Mouse (Mus musculus): ENCODE data around the gene Akr1a1. TPM values are rescaled to one million over a fixed set of nuclear protein-coding genes. Genes with fewer than 3 reads are reported as not detected.
"Not testable (repeated sequence)": the region's sequence is repeated elsewhere in the genome, so short reads cannot be mapped to it uniquely, and the experiment has no call there.

The Akr1a1 gene
- polyA plus RNA-seq, 1 experiment from 2014 or later = 634 TPM

DNA sequence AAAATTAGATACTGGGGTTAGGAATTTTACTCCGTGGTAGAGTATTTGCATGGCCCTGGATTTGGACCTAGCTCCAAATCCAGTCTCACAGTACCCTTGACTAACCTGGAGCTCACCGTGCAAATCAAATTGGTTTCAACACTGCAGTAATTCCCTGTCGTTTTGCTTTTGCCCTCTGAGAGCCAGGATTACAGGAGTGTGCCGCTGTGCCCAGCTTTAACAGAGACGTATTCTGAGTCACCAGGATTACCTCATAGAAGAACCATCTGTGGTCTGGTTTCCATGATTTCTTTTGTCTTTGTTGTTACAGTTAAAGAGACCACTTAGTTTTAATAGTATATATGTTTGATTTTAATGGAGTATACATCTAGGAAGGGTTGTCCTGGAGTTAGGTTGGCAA is 27.7 kb upstream of the Akr1a1 start:
- 74% methylated on average over 5 of the region's 5 CpGs for WGBS
- H3K27me3 ChIP-seq = no peaks in the 10 kb centered on the region

DNA sequence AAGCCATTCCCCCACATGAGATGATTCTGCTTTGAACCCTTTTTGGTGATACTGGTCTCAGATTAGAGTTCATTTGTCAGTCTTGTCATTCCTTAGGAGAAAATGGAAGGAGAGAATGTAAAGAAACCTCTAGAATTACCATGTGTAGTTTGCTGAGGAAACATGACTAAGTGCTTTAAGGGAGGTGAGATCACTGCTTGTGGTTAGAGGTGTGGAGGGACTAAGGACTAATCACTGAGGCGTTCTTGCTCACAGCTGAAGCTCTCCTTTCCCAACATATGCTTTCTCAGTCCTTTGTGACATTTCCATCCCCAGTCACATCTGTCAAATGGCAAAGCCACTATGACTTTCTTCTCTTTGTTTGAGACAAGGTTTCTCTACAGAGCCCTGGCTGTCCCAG is 26.3 kb upstream of the Akr1a1 start:
- no peaks in the 10 kb centered on the region for H3K9me3 ChIP-seq
- no peak overlapping the region for H3K9ac ChIP-seq (replicated peaks)
- WGBS = 68% methylated on average over 1 of the region's 1 CpGs
- H3K27me3 ChIP-seq = no peaks in the 10 kb centered on the region
- no peaks in the 10 kb centered on the region for H3K4me1 ChIP-seq (replicated peaks)
- no peak overlapping the region for H3K27ac ChIP-seq
- no peaks in the 10 kb centered on the region for H3K36me3 ChIP-seq
- H3K4me2 ChIP-seq = no peak overlapping the region
- ATAC-seq (ENCODE audit: insufficient number of reproducible peaks, insufficient read depth, low FRiP score, low TSS enrichment, low read depth) = no peak
- no peak overlapping the region for H3K4me3 ChIP-seq (replicated peaks)

More for the DNA sequence above, 27.7 kb upstream of the Akr1a1 start:
- H3K36me3 ChIP-seq = no peaks in the 10 kb centered on the region
- H3K4me3 ChIP-seq (replicated peaks) = no peak overlapping the region
- H3K4me1 ChIP-seq (replicated peaks) = no peaks in the 10 kb centered on the region
- H3K4me2 ChIP-seq = no peak overlapping the region
- H3K9me3 ChIP-seq = no peaks in the 10 kb centered on the region
- no peak overlapping the region for H3K27ac ChIP-seq
- no peak for ATAC-seq (ENCODE audit: insufficient number of reproducible peaks, insufficient read depth, low FRiP score, low TSS enrichment, low read depth)
- H3K9ac ChIP-seq (replicated peaks) = no peak overlapping the region

DNA sequence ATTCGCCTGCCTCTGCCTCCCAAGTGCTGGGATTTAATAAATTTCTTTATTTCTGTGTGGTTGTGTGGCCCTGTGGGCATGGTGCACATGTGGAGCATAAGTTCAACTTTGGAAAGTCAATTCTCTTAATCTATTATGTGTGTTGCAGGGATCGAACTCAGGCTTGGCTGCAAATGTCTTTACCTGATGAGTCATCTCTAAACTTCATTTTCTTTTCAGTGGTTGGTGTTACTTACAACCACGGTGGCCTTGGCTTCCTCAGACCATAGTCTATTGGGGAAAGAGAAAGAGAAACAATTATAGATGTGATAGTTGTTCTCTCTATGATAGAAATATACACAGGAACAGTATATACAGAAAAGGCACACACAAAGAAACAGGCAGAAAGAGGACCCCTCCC is 24.5 kb upstream of the Akr1a1 start:
- H3K27ac ChIP-seq = no peak overlapping the region
- H3K27me3 ChIP-seq = no peaks in the 10 kb centered on the region
- no peak overlapping the region for H3K4me3 ChIP-seq (replicated peaks)
- no peaks in the 10 kb centered on the region for H3K36me3 ChIP-seq
- no peak overlapping the region for H3K9ac ChIP-seq (replicated peaks)
- H3K4me1 ChIP-seq (replicated peaks) = no peaks in the 10 kb centered on the region
- no peaks in the 10 kb centered on the region for H3K9me3 ChIP-seq
- no peak overlapping the region for H3K4me2 ChIP-seq
- ATAC-seq (ENCODE audit: insufficient number of reproducible peaks, insufficient read depth, low FRiP score, low TSS enrichment, low read depth) = no peak
- 80% methylated on average over 3 of the region's 3 CpGs for WGBS

DNA sequence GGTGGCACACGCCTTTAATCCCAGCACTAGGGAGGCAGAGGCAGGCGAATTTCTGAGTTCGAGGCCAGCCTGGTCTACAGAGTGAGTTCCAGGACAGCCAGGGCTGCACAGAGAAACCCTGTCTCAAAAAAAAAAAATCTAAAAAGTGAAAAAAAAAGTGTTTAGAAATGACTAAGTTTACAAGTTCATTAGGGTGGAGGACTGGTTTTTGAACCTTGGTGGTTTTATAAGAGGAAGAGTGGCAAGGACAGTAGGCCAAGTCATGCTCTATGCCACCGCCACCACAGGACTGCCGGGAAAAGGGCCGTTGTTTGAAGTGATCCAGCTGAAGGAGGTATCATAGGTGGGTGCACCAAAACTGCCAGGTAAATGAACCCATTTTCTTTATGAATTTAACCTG is 23.3 kb upstream of the Akr1a1 start:
- not testable (repeated sequence) for H3K9ac ChIP-seq (replicated peaks); ATAC-seq (ENCODE audit: insufficient number of reproducible peaks, insufficient read depth, low FRiP score, low TSS enrichment, low read depth); H3K4me2 ChIP-seq; H3K27ac ChIP-seq; H3K4me1 ChIP-seq (replicated peaks); H3K36me3 ChIP-seq; H3K9me3 ChIP-seq; H3K4me3 ChIP-seq (replicated peaks); H3K27me3 ChIP-seq
- WGBS = 86% methylated on average over 6 of the region's 6 CpGs

DNA sequence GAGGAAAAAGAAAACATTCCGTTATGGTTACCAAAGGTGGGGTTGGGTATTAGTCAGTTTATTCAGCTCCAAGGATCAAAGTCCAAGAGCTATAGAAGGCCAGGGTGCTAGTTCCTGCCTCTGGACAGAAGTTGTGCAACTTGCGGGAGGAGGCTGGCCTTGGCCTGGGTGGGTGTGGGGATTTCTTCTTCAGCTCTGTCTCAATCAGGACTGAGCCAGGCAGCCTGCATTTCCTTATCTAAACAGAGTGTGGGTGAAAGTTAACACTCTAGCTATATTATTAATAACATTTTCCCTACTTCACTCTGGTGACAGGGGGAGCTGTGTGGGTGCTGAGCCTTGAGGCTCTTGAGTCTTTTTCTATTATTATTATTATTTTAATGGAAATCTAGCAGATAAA is 21.3 kb upstream of the Akr1a1 start:
- no peak for ATAC-seq (ENCODE audit: insufficient number of reproducible peaks, insufficient read depth, low FRiP score, low TSS enrichment, low read depth)
- WGBS = 72% methylated on average over 2 of the region's 2 CpGs
- H3K36me3 ChIP-seq = no peaks in the 10 kb centered on the region
- H3K27ac ChIP-seq = no peak overlapping the region
- no peaks in the 10 kb centered on the region for H3K9me3 ChIP-seq
- H3K27me3 ChIP-seq = no peaks in the 10 kb centered on the region
- no peak overlapping the region for H3K9ac ChIP-seq (replicated peaks)
- no peak overlapping the region for H3K4me3 ChIP-seq (replicated peaks)
- no peak overlapping the region for H3K4me2 ChIP-seq
- H3K4me1 ChIP-seq (replicated peaks) = no peaks in the 10 kb centered on the region

DNA sequence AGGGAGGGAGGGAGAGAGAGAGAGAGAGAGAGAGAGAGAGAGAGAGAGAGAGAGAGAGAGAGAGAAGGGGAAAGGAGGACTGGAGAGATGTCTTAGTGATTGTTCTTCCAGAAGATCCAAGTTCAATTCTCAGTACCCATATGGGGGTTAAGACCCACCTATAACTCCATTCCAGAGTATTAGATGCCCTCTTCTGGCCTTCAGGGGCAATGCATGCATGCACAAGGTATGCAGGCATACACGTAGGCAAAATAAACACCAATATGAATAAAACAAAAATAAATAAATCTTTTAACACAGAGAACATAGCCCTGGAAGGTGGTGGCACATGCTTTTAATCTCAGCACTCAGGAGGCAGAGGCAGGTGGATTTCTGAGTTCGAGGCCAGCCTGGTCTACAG is 17.8 kb upstream of the Akr1a1 start:
- no peak overlapping the region for H3K4me3 ChIP-seq (replicated peaks)
- no peak for ATAC-seq (ENCODE audit: insufficient number of reproducible peaks, insufficient read depth, low FRiP score, low TSS enrichment, low read depth)
- H3K4me1 ChIP-seq (replicated peaks) = no peaks in the 10 kb centered on the region
- no peaks in the 10 kb centered on the region for H3K27me3 ChIP-seq
- H3K36me3 ChIP-seq = no peaks in the 10 kb centered on the region
- 68% methylated on average over 2 of the region's 2 CpGs for WGBS
- no peak overlapping the region for H3K4me2 ChIP-seq
- no peak overlapping the region for H3K9ac ChIP-seq (replicated peaks)
- H3K27ac ChIP-seq = no peak overlapping the region
- H3K9me3 ChIP-seq = no peaks in the 10 kb centered on the region

DNA sequence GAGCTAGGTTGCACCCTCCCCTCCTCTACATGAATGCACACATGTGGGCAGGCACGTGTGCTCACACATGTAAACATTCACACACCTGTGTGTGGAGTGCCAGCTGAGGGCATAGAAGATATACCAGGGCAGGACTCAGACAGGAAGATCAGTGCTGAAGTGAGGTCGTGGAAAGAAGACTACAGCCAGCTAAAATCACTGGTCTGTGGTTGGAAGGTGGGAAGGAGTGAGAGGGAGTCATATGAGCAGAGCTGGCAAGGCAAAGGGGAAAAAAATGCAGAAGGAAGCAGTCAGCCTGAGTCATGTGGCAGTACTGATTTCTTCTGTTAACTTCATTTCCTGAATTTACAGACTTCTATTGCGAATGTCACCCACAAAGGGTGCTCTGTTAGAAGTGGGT is 16.7 kb upstream of the Akr1a1 start:
- H3K27ac ChIP-seq = no peak overlapping the region
- H3K4me1 ChIP-seq (replicated peaks) = no peaks in the 10 kb centered on the region
- no peak overlapping the region for H3K9ac ChIP-seq (replicated peaks)
- no peaks in the 10 kb centered on the region for H3K27me3 ChIP-seq
- 60% methylated on average over 3 of the region's 3 CpGs for WGBS
- H3K9me3 ChIP-seq = no peaks in the 10 kb centered on the region
- no peaks in the 10 kb centered on the region for H3K36me3 ChIP-seq
- no peak for ATAC-seq (ENCODE audit: insufficient number of reproducible peaks, insufficient read depth, low FRiP score, low TSS enrichment, low read depth)
- no peak overlapping the region for H3K4me2 ChIP-seq
- H3K4me3 ChIP-seq (replicated peaks) = no peak overlapping the region

DNA sequence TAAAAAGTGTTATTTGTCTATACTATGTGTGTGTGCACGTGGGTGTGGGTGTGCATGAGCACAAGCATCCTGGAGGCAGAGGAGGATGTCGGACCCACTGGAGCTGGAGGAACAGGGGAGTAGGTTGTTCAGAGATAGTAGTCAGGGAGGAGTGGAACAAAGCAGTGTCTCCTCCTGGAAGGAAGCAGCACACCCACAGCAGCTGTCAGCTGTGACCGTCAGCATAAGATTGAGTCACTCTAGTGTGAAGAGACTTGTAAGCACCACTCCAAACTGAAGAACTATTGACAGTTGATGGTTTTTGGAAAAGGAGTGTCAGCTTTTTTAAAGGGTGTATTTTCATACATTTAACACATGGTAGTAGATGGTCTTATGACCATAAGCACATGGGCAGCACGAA is 15.1 kb upstream of the Akr1a1 start:
- Histone ChIP-seq H3K4me1 (replicated peaks) (no peaks in the 10 kb centered on the region), H3K9ac (replicated peaks) (no peak overlapping the region), H3K4me3 (replicated peaks) (no peak overlapping the region), H3K27ac (no peak overlapping the region), H3K27me3 (no peaks in the 10 kb centered on the region), H3K4me2 (no peak overlapping the region), H3K9me3 (no peaks in the 10 kb centered on the region), H3K36me3 (no peaks in the 10 kb centered on the region)
- WGBS = 72% methylated on average over 4 of the region's 4 CpGs
- ATAC-seq (ENCODE audit: insufficient number of reproducible peaks, insufficient read depth, low FRiP score, low TSS enrichment, low read depth) = no peak

DNA sequence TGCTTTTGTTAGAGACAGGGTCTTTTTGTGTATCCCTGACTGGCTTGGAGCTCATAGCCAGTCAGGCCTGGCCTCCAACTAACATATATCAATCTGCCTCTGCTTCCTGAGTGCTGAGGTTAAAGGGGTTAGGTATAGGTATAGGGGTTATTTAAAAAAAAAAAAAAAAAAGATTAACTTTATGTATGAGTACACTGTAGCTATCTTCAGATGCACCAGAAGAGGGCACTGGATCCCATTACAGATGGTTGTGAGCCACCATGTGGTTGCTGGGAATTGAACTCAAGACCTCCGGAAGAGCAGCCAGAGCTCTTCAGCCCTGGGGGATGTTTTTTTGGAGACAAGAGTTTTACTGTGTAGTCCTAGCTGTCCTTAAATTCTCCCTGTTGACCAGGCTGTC is 10.5 kb upstream of the Akr1a1 start:
- H3K36me3 ChIP-seq = no peaks in the 10 kb centered on the region
- WGBS = 83% methylated on average over 1 of the region's 1 CpGs
- no peak overlapping the region for H3K9ac ChIP-seq (replicated peaks)
- no peak for ATAC-seq (ENCODE audit: insufficient number of reproducible peaks, insufficient read depth, low FRiP score, low TSS enrichment, low read depth)
- no peak overlapping the region for H3K4me2 ChIP-seq
- no peak overlapping the region for H3K4me3 ChIP-seq (replicated peaks)
- no peaks in the 10 kb centered on the region for H3K27me3 ChIP-seq
- no peak overlapping the region for H3K27ac ChIP-seq
- no peaks in the 10 kb centered on the region for H3K4me1 ChIP-seq (replicated peaks)
- H3K9me3 ChIP-seq = no peaks in the 10 kb centered on the region

DNA sequence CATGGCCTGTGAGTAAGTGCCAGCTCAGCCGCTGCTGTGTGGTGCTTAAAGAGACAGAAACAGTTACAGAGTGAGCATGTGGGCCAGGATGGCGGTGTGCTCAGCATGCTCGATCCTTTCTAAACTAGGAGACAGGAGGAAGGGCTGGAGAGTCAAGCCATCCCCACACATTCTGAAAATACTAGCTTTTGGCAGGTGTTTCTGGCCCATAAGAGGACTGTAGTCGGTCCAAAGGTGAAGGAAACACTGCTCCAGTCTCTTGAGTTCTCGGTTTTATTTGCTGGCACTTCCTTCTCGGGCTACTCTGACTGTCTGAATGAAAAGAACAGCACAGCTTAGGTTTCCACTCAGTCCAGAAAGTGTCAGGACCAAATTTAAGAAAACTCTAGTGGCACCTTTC is 9.3 kb upstream of the Akr1a1 start:
- H3K9ac ChIP-seq (replicated peaks) = no peak overlapping the region
- no peak overlapping the region for H3K27ac ChIP-seq
- WGBS = 77% methylated on average over 6 of the region's 6 CpGs
- H3K4me2 ChIP-seq = no peak overlapping the region
- H3K4me1 ChIP-seq (replicated peaks) = no peaks in the 10 kb centered on the region
- no peak overlapping the region for H3K4me3 ChIP-seq (replicated peaks)
- ATAC-seq (ENCODE audit: insufficient number of reproducible peaks, insufficient read depth, low FRiP score, low TSS enrichment, low read depth) = no peak
- no peaks in the 10 kb centered on the region for H3K36me3 ChIP-seq
- H3K27me3 ChIP-seq = no peaks in the 10 kb centered on the region
- H3K9me3 ChIP-seq = no peaks in the 10 kb centered on the region

DNA sequence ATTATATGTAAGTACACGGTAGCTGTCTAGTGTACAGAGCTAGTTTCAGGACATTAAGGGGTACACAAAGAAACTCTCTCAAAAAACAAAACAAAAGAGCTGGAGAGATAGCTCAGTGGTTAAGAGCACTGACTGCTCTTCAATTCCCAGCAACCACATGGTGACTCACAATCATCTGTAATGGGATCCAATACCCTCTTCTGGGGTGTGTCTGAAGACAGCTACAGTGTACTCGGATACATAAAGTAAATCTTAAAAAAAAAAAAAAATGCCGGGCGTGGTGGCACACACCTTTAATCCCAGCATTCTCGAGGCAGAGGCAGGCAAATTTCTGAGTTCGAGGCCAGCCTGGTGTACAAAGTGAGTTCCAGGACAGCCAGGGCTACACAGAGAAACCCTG is 8.4 kb upstream of the Akr1a1 start:
- H3K4me1 ChIP-seq (replicated peaks); ATAC-seq (ENCODE audit: insufficient number of reproducible peaks, insufficient read depth, low FRiP score, low TSS enrichment, low read depth); H3K9ac ChIP-seq (replicated peaks); H3K9me3 ChIP-seq; H3K27ac ChIP-seq; H3K4me3 ChIP-seq (replicated peaks); H3K27me3 ChIP-seq; H3K36me3 ChIP-seq; H3K4me2 ChIP-seq: not testable (repeated sequence)
- WGBS = 86% methylated on average over 6 of the region's 6 CpGs

DNA sequence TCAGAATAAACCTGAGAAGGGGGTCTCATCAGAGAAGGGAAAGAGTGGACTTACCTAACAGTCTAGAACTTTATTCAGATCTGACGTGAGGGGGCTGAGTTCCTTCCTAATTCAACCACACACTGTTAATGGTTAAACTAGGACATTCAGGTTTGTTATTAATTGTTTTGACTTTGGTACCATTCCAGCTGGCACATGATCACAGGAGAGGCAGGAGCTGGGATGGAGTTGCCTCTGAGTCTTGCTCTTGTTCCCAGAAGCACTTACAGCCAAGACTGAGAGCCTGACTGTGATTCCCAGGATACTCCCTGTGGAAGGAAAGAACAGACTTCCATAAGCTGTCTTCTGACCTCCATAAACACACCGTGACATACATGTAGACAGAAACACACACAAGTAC is 8.0 kb upstream of the Akr1a1 start:
- WGBS = 86% methylated on average over 2 of the region's 2 CpGs
- no peak overlapping the region for H3K4me3 ChIP-seq (replicated peaks)
- no peaks in the 10 kb centered on the region for H3K9me3 ChIP-seq
- H3K4me1 ChIP-seq (replicated peaks) = no peaks in the 10 kb centered on the region
- no peak overlapping the region for H3K27ac ChIP-seq
- H3K36me3 ChIP-seq = no peaks in the 10 kb centered on the region
- no peak for ATAC-seq (ENCODE audit: insufficient number of reproducible peaks, insufficient read depth, low FRiP score, low TSS enrichment, low read depth)
- no peaks in the 10 kb centered on the region for H3K27me3 ChIP-seq
- H3K4me2 ChIP-seq = no peak overlapping the region
- no peak overlapping the region for H3K9ac ChIP-seq (replicated peaks)
